Comparison of ENCODE assay signal across 15 mouse cellular contexts in genomic region chr14:121592356-121592755, GRCm38 (mm10).
DNase-seq lines count a peak whose midpoint lies in the region; ATAC-seq and TF ChIP-seq lines count a peak whose summit lies in the region.
"Had no signal": no experiment of that assay in that cellular context is flagged by ENCODE, and none has a peak within 500 bp of the region (broad histone marks: within the 10 kb centered on the region; RNA-seq: fewer than 3 reads in every experiment).

No protein-coding gene starts in this region.

- ATAC-seq in heart, embryonic 15.5 days (replicated peaks; ENCODE audit: insufficient number of reproducible peaks, insufficient read depth, low FRiP score, low read depth) = no peak
- no peak for ATAC-seq in liver, postnatal 0 days
- ATAC-seq in stomach, embryonic 14.5 days (ENCODE audit: insufficient number of reproducible peaks, insufficient read depth, low FRiP score, low read depth) = no peak
- ATAC-seq in stomach, postnatal 0 days (ENCODE audit: low FRiP score, low TSS enrichment) = no peak
- no peak for ATAC-seq in stomach, embryonic 16.5 days (ENCODE audit: insufficient read depth, low FRiP score)

- no peak for DNase-seq in heart, postnatal 14 days
- no peak for DNase-seq in liver, postnatal 0 days
- no peak for DNase-seq in liver
- no peak for DNase-seq in stomach, postnatal 0 days (ENCODE audit: low spot score)
- DNase-seq: adrenal gland, adult 8-10 months; cerebellum, adult 18-20 months; heart, postnatal 4 days; right cerebral cortex, postnatal 14 days had no signal

- 0 out of 2 replicates have a peak overlapping the region, but pooled peaks have one; percentile 7 for H3K27ac ChIP-seq in heart, embryonic 15.5 days
- H3K27ac ChIP-seq in liver, postnatal 0 days (ENCODE audit: low read depth) = peak overlapping the region; percentile 29; the same call in 1 of the 2 replicates
- H3K27ac ChIP-seq in stomach, embryonic 14.5 days (ENCODE audit: low read length) = peak overlapping the region; percentile 75
- H3K27ac ChIP-seq in stomach, postnatal 0 days (replicated peaks) = no peak overlapping the region
- H3K27ac ChIP-seq in stomach, embryonic 16.5 days (ENCODE audit: low read length) = peak overlapping the region; percentile 66; the same call in 1 of the 2 replicates
- H3K27ac ChIP-seq: forebrain, embryonic 12.5 days; limb, embryonic 12.5 days; neural tube, embryonic 12.5 days had no signal

- H3K9me3 ChIP-seq in heart, embryonic 15.5 days (replicated peaks) = no peaks in the 10 kb centered on the region
- H3K9me3 ChIP-seq in liver, postnatal 0 days (ENCODE audit: low read length) = no peaks in the 10 kb centered on the region
- H3K9me3 ChIP-seq in stomach, embryonic 14.5 days (ENCODE audit: control insufficient read depth, low read depth, low read length) = no peaks in the 10 kb centered on the region
- H3K9me3 ChIP-seq in stomach, postnatal 0 days (ENCODE audit: control insufficient read depth, low read length) = no peaks in the 10 kb centered on the region
- no peaks in the 10 kb centered on the region for H3K9me3 ChIP-seq in stomach, embryonic 16.5 days (replicated peaks; ENCODE audit: control insufficient read depth, low read length)
- H3K9me3 ChIP-seq: forebrain, embryonic 12.5 days; G1E; limb, embryonic 12.5 days; neural tube, embryonic 12.5 days had no signal

- no peak overlapping the region for H3K4me2 ChIP-seq in heart, embryonic 15.5 days
- no peak overlapping the region for H3K4me2 ChIP-seq in liver, postnatal 0 days (ENCODE audit: low read depth, low read length)
- H3K4me2 ChIP-seq in stomach, embryonic 14.5 days (replicated peaks; ENCODE audit: low read depth, low read length) = no peak overlapping the region
- no peak overlapping the region for H3K4me2 ChIP-seq in stomach, postnatal 0 days (replicated peaks; ENCODE audit: low read depth)
- H3K4me2 ChIP-seq in stomach, embryonic 16.5 days (ENCODE audit: low read depth, low read length) = no peak overlapping the region
- H3K4me2 ChIP-seq: forebrain, embryonic 12.5 days; limb, embryonic 12.5 days; neural tube, embryonic 12.5 days had no signal

- no peaks in the 10 kb centered on the region for H3K36me3 ChIP-seq in heart, embryonic 15.5 days
- peaks cover 3% of the 10 kb centered on the region; the same call in 1 of the 2 replicates for H3K36me3 ChIP-seq in liver, postnatal 0 days (replicated peaks; ENCODE audit: insufficient read depth, low read length)
- H3K36me3 ChIP-seq in stomach, embryonic 14.5 days (ENCODE audit: control insufficient read depth, insufficient read depth, low read length) = peaks cover 4% of the 10 kb centered on the region; the same call in 1 of the 2 replicates
- peaks cover 14% of the 10 kb centered on the region; the same call in 1 of the 2 replicates for H3K36me3 ChIP-seq in stomach, postnatal 0 days (ENCODE audit: control insufficient read depth, insufficient read depth, low read length)
- H3K36me3 ChIP-seq in stomach, embryonic 16.5 days (ENCODE audit: control insufficient read depth, insufficient read depth, low read length) = no peaks in the 10 kb centered on the region
- H3K36me3 ChIP-seq: forebrain, embryonic 12.5 days; limb, embryonic 12.5 days; neural tube, embryonic 12.5 days had no signal

- 53% methylated on average over 9 of the region's 9 CpGs for WGBS in heart, embryonic 15.5 days
- 71% methylated on average over 9 of the region's 9 CpGs for WGBS in liver, postnatal 0 days (ENCODE audit: insufficient replicate concordance)
- 66% methylated on average over 9 of the region's 9 CpGs for whole genome bisulfite sequencing in stomach, embryonic 14.5 days
- WGBS in stomach, postnatal 0 days = 58% methylated on average over 9 of the region's 9 CpGs
- WGBS in stomach, embryonic 16.5 days = 63% methylated on average over 9 of the region's 9 CpGs

- intact Hi-C loops in heart, postnatal 14 days (cut with DNase I) = no loop called here

- peaks cover 28% of the 10 kb centered on the region for H3K4me1 ChIP-seq in heart, embryonic 15.5 days (replicated peaks)
- H3K4me1 ChIP-seq in liver, postnatal 0 days (ENCODE audit: insufficient read depth) = no peaks in the 10 kb centered on the region
- peaks cover 25% of the 10 kb centered on the region for H3K4me1 ChIP-seq in stomach, embryonic 14.5 days (ENCODE audit: control insufficient read depth, insufficient read depth, low read length)
- H3K4me1 ChIP-seq in stomach, postnatal 0 days (replicated peaks; ENCODE audit: control insufficient read depth, insufficient read depth) = no peaks in the 10 kb centered on the region; the same call in 1 of the 2 replicates
- H3K4me1 ChIP-seq in stomach, embryonic 16.5 days (ENCODE audit: control insufficient read depth, insufficient read depth, low read length) = peaks cover 17% of the 10 kb centered on the region

- H3K4me3 ChIP-seq in heart, embryonic 15.5 days = no peak overlapping the region
- no peak overlapping the region for H3K4me3 ChIP-seq in liver, postnatal 0 days (ENCODE audit: low read depth, low read length)
- H3K4me3 ChIP-seq in stomach, embryonic 14.5 days (ENCODE audit: low read depth, low read length) = no peak overlapping the region
- H3K4me3 ChIP-seq in stomach, postnatal 0 days (ENCODE audit: low read depth, low read length) = no peak overlapping the region
- H3K4me3 ChIP-seq in stomach, embryonic 16.5 days (replicated peaks; ENCODE audit: low read length) = no peak overlapping the region
- H3K4me3 ChIP-seq: forebrain, embryonic 12.5 days; limb, embryonic 12.5 days; neural tube, embryonic 12.5 days had no signal

- H3K9ac ChIP-seq in heart, embryonic 15.5 days = no peak overlapping the region
- no peak overlapping the region for H3K9ac ChIP-seq in liver, postnatal 0 days (replicated peaks)
- no peak overlapping the region for H3K9ac ChIP-seq in stomach, embryonic 14.5 days (replicated peaks; ENCODE audit: low read depth, low read length)
- no peak overlapping the region for H3K9ac ChIP-seq in stomach, postnatal 0 days (ENCODE audit: low read length)
- no peak overlapping the region for H3K9ac ChIP-seq in stomach, embryonic 16.5 days (ENCODE audit: low read length)
- H3K9ac ChIP-seq: forebrain, embryonic 12.5 days; limb, embryonic 12.5 days; neural tube, embryonic 12.5 days had no signal

- TF ChIP-seq CTCF in liver, postnatal 0 days (IDR thresholded peaks at IDR 0.05; ENCODE audit: low read depth) = no peak
- no peak for TF ChIP-seq CTCF in stomach, postnatal 0 days (IDR thresholded peaks at IDR 0.05; ENCODE audit: low read depth)

- no peak for TF ChIP-seq EP300 in liver, postnatal 0 days (IDR thresholded peaks at IDR 0.05; ENCODE audit: low read depth)
- no peak for TF ChIP-seq EP300 in stomach, postnatal 0 days (optimal IDR thresholded peaks at IDR 0.05)

- no peaks in the 10 kb centered on the region for H3K27me3 ChIP-seq in heart, embryonic 15.5 days
- no peaks in the 10 kb centered on the region for H3K27me3 ChIP-seq in liver, postnatal 0 days (ENCODE audit: insufficient read depth, low read length)
- no peaks in the 10 kb centered on the region for H3K27me3 ChIP-seq in stomach, embryonic 14.5 days (ENCODE audit: control insufficient read depth, insufficient read depth, low read length)
- no peaks in the 10 kb centered on the region for H3K27me3 ChIP-seq in stomach, postnatal 0 days (ENCODE audit: control insufficient read depth, insufficient read depth, low read length)
- H3K27me3 ChIP-seq in stomach, embryonic 16.5 days (ENCODE audit: control insufficient read depth, insufficient read depth, low read length) = no peaks in the 10 kb centered on the region
- H3K27me3 ChIP-seq: forebrain, embryonic 12.5 days; limb, embryonic 12.5 days; neural tube, embryonic 12.5 days had no signal
